Mouse (Mus musculus): ENCODE data around the gene St6gal1.

- no peak for TF ChIP-seq POLR2A (IDR thresholded peaks at IDR 0.05; ENCODE audit: borderline replicate concordance, insufficient read depth, low read length)
- TF ChIP-seq CTCF (IDR thresholded peaks at IDR 0.05; ENCODE audit: borderline replicate concordance, insufficient read depth, low read depth, low read length), result no peak
Observed at GRCm38 (mm10) chr16:23249285-23249684, 24.7 kb downstream of the St6gal1 start.
